Comparison of ENCODE assay signal across 26 mouse cellular contexts in the genomic region with DNA sequence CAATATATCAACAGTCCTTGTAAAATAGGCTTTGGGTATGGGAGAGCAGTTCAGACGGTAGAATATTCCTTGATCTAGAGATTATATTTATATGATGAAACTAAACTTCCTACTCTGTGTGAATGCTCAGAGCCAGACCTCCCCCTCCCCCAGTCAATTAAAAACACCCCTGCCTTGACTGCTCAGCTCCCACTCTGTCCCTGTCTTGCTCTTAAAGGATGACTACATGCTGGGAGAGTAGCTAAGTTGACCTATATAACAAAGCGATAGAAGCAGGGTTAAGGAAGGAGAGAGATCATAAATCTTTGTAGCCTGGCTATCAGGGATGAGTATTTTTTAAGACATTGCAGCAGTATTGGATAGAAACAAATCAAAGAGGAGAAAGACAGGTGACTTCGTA.
A peak's percentile ranks its signal among the peaks of the same experiment; 100 is the strongest.
DNase-seq lines count a peak whose midpoint lies in the region; ATAC-seq and TF ChIP-seq lines count a peak whose summit lies in the region.
"Had no signal": no experiment of that assay in that cellular context is flagged by ENCODE, and none has a peak within 500 bp of the region (broad histone marks: within the 10 kb centered on the region; RNA-seq: fewer than 3 reads in every experiment).

No protein-coding gene starts in this region.

- no peak overlapping the region for H3K4me2 ChIP-seq in forebrain, embryonic 13.5 days
- no peak overlapping the region for H3K4me2 ChIP-seq in forebrain, postnatal 0 days (ENCODE audit: low read depth)
- no peak overlapping the region for H3K4me2 ChIP-seq in intestine, embryonic 14.5 days (ENCODE audit: low read length)
- H3K4me2 ChIP-seq in intestine, embryonic 15.5 days (replicated peaks) = no peak overlapping the region
- H3K4me2 ChIP-seq in midbrain, embryonic 15.5 days = no peak overlapping the region
- no peak overlapping the region for H3K4me2 ChIP-seq in midbrain, embryonic 16.5 days (ENCODE audit: low read length)
- H3K4me2 ChIP-seq: embryonic facial prominence, embryonic 13.5 days; embryonic facial prominence, embryonic 15.5 days; forebrain, embryonic 15.5 days had no signal

- H3K27me3 ChIP-seq in forebrain, embryonic 13.5 days = no peaks in the 10 kb centered on the region
- H3K27me3 ChIP-seq in forebrain, postnatal 0 days (ENCODE audit: insufficient read depth, low read length) = no peaks in the 10 kb centered on the region
- H3K27me3 ChIP-seq in intestine, embryonic 14.5 days (replicated peaks; ENCODE audit: control insufficient read depth, insufficient read depth, low read length) = no peaks in the 10 kb centered on the region
- H3K27me3 ChIP-seq in intestine, embryonic 15.5 days (replicated peaks) = no peaks in the 10 kb centered on the region
- H3K27me3 ChIP-seq in midbrain, embryonic 15.5 days (replicated peaks) = no peaks in the 10 kb centered on the region
- H3K27me3 ChIP-seq in midbrain, embryonic 16.5 days (ENCODE audit: control insufficient read depth, insufficient read depth, low read depth, low read length) = no peaks in the 10 kb centered on the region
- H3K27me3 ChIP-seq: CH12.LX; embryonic facial prominence, embryonic 13.5 days; embryonic facial prominence, embryonic 15.5 days; forebrain, embryonic 15.5 days; Patski had no signal

- no peak overlapping the region for H3K9ac ChIP-seq in forebrain, embryonic 13.5 days
- no peak overlapping the region for H3K9ac ChIP-seq in forebrain, postnatal 0 days
- no peak overlapping the region for H3K9ac ChIP-seq in intestine, embryonic 14.5 days (ENCODE audit: low read length)
- H3K9ac ChIP-seq in intestine, embryonic 15.5 days = no peak overlapping the region
- H3K9ac ChIP-seq in midbrain, embryonic 15.5 days = no peak overlapping the region
- no peak overlapping the region for H3K9ac ChIP-seq in midbrain, embryonic 16.5 days (ENCODE audit: low read depth, low read length)
- H3K9ac ChIP-seq: embryonic facial prominence, embryonic 13.5 days; embryonic facial prominence, embryonic 15.5 days; forebrain, embryonic 15.5 days had no signal

- no peak overlapping the region for H3K4me3 ChIP-seq in forebrain, embryonic 13.5 days
- no peak overlapping the region for H3K4me3 ChIP-seq in forebrain, postnatal 0 days (ENCODE audit: low read depth, low read length)
- H3K4me3 ChIP-seq in intestine, embryonic 14.5 days (ENCODE audit: low read depth, low read length) = no peak overlapping the region
- no peak overlapping the region for H3K4me3 ChIP-seq in intestine, embryonic 15.5 days (replicated peaks)
- no peak overlapping the region for H3K4me3 ChIP-seq in midbrain, embryonic 15.5 days
- H3K4me3 ChIP-seq in midbrain, embryonic 16.5 days (ENCODE audit: low read depth, low read length) = no peak overlapping the region
- H3K4me3 ChIP-seq: embryonic facial prominence, embryonic 13.5 days; embryonic facial prominence, embryonic 15.5 days; erythroblast, embryonic 14.5 days; forebrain, embryonic 15.5 days had no signal

- H3K36me3 ChIP-seq in forebrain, embryonic 13.5 days (ENCODE audit: poor library complexity, severe bottlenecking) = no peaks in the 10 kb centered on the region
- no peaks in the 10 kb centered on the region for H3K36me3 ChIP-seq in forebrain, postnatal 0 days (ENCODE audit: insufficient read depth)
- H3K36me3 ChIP-seq in intestine, embryonic 14.5 days (ENCODE audit: control insufficient read depth, insufficient read depth, low read length) = no peaks in the 10 kb centered on the region
- H3K36me3 ChIP-seq in intestine, embryonic 15.5 days = no peaks in the 10 kb centered on the region
- H3K36me3 ChIP-seq in midbrain, embryonic 15.5 days (replicated peaks) = no peaks in the 10 kb centered on the region
- H3K36me3 ChIP-seq in midbrain, embryonic 16.5 days (ENCODE audit: control insufficient read depth, insufficient read depth, low read length) = no peaks in the 10 kb centered on the region
- H3K36me3 ChIP-seq: embryonic facial prominence, embryonic 13.5 days; embryonic facial prominence, embryonic 15.5 days; forebrain, embryonic 15.5 days; G1E had no signal

- DNase-seq in forebrain, postnatal 0 days = no peak
- DNase-seq in intestine, embryonic 14.5 days (ENCODE audit: low spot score) = no peak
- DNase-seq: adrenal gland, adult 8-10 months; adrenal gland, postnatal 14 days; adrenal gland, postnatal 36 days; B cell, adult 2 months; cerebellum, adult 11 months; cerebellum, adult 18-20 months; cerebellum, adult 8-10 months; cerebellum, adult 9-11 months; cerebellum, postnatal 14 days; cerebellum, postnatal 36 days; embryo, embryonic 11 days had no signal

- WGBS in forebrain, embryonic 13.5 days = 88% methylated on average over 3 of the region's 3 CpGs
- 90% methylated on average over 3 of the region's 3 CpGs for WGBS in forebrain, postnatal 0 days
- WGBS in intestine, embryonic 14.5 days = 58% methylated on average over 3 of the region's 3 CpGs
- 67% methylated on average over 3 of the region's 3 CpGs for WGBS in intestine, embryonic 15.5 days
- 90% methylated on average over 3 of the region's 3 CpGs for WGBS in midbrain, embryonic 15.5 days
- 83% methylated on average over 3 of the region's 3 CpGs for WGBS in midbrain, embryonic 16.5 days

- ATAC-seq in forebrain, embryonic 13.5 days = peak; percentile 63; the same call in 1 of the 2 replicates
- ATAC-seq in forebrain, postnatal 0 days = no peak
- ATAC-seq in intestine, embryonic 14.5 days (replicated peaks; ENCODE audit: low FRiP score, low TSS enrichment, low read depth) = 0 out of 2 replicates have a peak, but pooled peaks have one; percentile 50
- no peak for ATAC-seq in intestine, embryonic 15.5 days
- peak; percentile 81; the same call in 1 of the 2 replicates for ATAC-seq in midbrain, embryonic 15.5 days (replicated peaks)
- no peak for ATAC-seq in midbrain, embryonic 16.5 days
- ATAC-seq: activated CD4-positive, CD25-positive, alpha-beta regulatory T cell, adult 4 months; CD4-positive, CD25-positive, alpha-beta regulatory T cell, adult 4 months; forebrain, embryonic 15.5 days; Patski had no signal

- no peaks in the 10 kb centered on the region for H3K9me3 ChIP-seq in forebrain, embryonic 13.5 days (replicated peaks)
- no peaks in the 10 kb centered on the region for H3K9me3 ChIP-seq in forebrain, postnatal 0 days (ENCODE audit: low read length)
- no peaks in the 10 kb centered on the region for H3K9me3 ChIP-seq in intestine, embryonic 14.5 days (ENCODE audit: control insufficient read depth, low read length)
- H3K9me3 ChIP-seq in intestine, embryonic 15.5 days = no peaks in the 10 kb centered on the region
- H3K9me3 ChIP-seq in midbrain, embryonic 15.5 days = no peaks in the 10 kb centered on the region
- H3K9me3 ChIP-seq in midbrain, embryonic 16.5 days (replicated peaks; ENCODE audit: control insufficient read depth, low read length, poor library complexity, severe bottlenecking) = no peaks in the 10 kb centered on the region
- H3K9me3 ChIP-seq: embryonic facial prominence, embryonic 13.5 days; embryonic facial prominence, embryonic 15.5 days; forebrain, embryonic 15.5 days; G1E had no signal

- no peak for TF ChIP-seq CTCF in forebrain, postnatal 0 days (IDR thresholded peaks at IDR 0.05; ENCODE audit: low read depth)

- H3K27ac ChIP-seq in forebrain, embryonic 13.5 days = no peak overlapping the region
- no peak overlapping the region for H3K27ac ChIP-seq in forebrain, postnatal 0 days (ENCODE audit: low read depth, low read length)
- H3K27ac ChIP-seq in intestine, embryonic 14.5 days (ENCODE audit: low read depth) = no peak overlapping the region
- H3K27ac ChIP-seq in intestine, embryonic 15.5 days = no peak overlapping the region
- H3K27ac ChIP-seq in midbrain, embryonic 15.5 days = no peak overlapping the region
- no peak overlapping the region for H3K27ac ChIP-seq in midbrain, embryonic 16.5 days (ENCODE audit: low read length)
- H3K27ac ChIP-seq: embryonic facial prominence, embryonic 13.5 days; embryonic facial prominence, embryonic 15.5 days; forebrain, embryonic 15.5 days had no signal

- H3K4me1 ChIP-seq in forebrain, embryonic 13.5 days = no peaks in the 10 kb centered on the region
- H3K4me1 ChIP-seq in forebrain, postnatal 0 days (ENCODE audit: insufficient read depth) = no peaks in the 10 kb centered on the region
- no peaks in the 10 kb centered on the region for H3K4me1 ChIP-seq in intestine, embryonic 14.5 days (replicated peaks; ENCODE audit: control insufficient read depth, insufficient read depth, low read length)
- H3K4me1 ChIP-seq in intestine, embryonic 15.5 days (replicated peaks) = no peaks in the 10 kb centered on the region
- no peaks in the 10 kb centered on the region for H3K4me1 ChIP-seq in midbrain, embryonic 15.5 days
- no peaks in the 10 kb centered on the region for H3K4me1 ChIP-seq in midbrain, embryonic 16.5 days (ENCODE audit: control insufficient read depth, insufficient read depth, low read length)
- H3K4me1 ChIP-seq: embryonic facial prominence, embryonic 13.5 days; embryonic facial prominence, embryonic 15.5 days; forebrain, embryonic 15.5 days had no signal

Comparison
In these comparisons a context has a peak if more than half of its experiments do, and no peak if none do; other contexts are left out.
1. ATAC-seq: peak in forebrain, embryonic 13.5 days (single experiment), intestine, embryonic 14.5 days (single experiment) and midbrain, embryonic 15.5 days (single experiment); none in forebrain, postnatal 0 days (single experiment), intestine, embryonic 15.5 days (single experiment) and midbrain, embryonic 16.5 days (single experiment).